Mouse (Mus musculus): ENCODE data around the gene Gstt3.

GRCm38 (mm10) chr10:75797619-75798175 lies 16.5 kb upstream of the Gstt3 start:
- no peak for TF ChIP-seq POLR2A (IDR thresholded peaks at IDR 0.05; ENCODE audit: control insufficient read depth, low read depth, low read length)
- TF ChIP-seq CTCF (IDR thresholded peaks at IDR 0.05; ENCODE audit: control insufficient read depth, insufficient read depth, insufficient replicate concordance, low read depth, low read length), result no peak
